ENCODE assay signal across 8 mouse cellular contexts in genomic region chr6:36819784-36820050, GRCm38 (mm10). TPM values are rescaled to one million over a fixed set of nuclear protein-coding genes. Genes with fewer than 3 reads are reported as not detected.
DNase-seq lines count a peak whose midpoint lies in the region; ATAC-seq lines count a peak whose summit lies in the region.

No protein-coding gene starts in this region.

- H3K27ac ChIP-seq in embryonic facial prominence, embryonic 12.5 days: peak overlapping the region; percentile 85
- no peak overlapping the region for H3K27ac ChIP-seq in embryonic facial prominence, embryonic 10.5 days (replicated peaks)
- peak overlapping the region; percentile 75 for H3K27ac ChIP-seq in kidney, embryonic 16.5 days (ENCODE audit: low read length)
- peak overlapping the region; percentile 41 for H3K27ac ChIP-seq in forebrain, embryonic 16.5 days (ENCODE audit: low read length)
- H3K27ac ChIP-seq in neural tube, embryonic 14.5 days (ENCODE audit: low read depth, low read length): peak overlapping the region; percentile 35

- H3K27me3 ChIP-seq in embryonic facial prominence, embryonic 12.5 days: no peaks in the 10 kb centered on the region
- H3K27me3 ChIP-seq in embryonic facial prominence, embryonic 10.5 days (replicated peaks; ENCODE audit: low read depth, poor library complexity, severe bottlenecking): no peaks in the 10 kb centered on the region
- H3K27me3 ChIP-seq in kidney, embryonic 16.5 days (ENCODE audit: insufficient read depth, low read length): no peaks in the 10 kb centered on the region
- no peaks in the 10 kb centered on the region for H3K27me3 ChIP-seq in forebrain, embryonic 16.5 days (replicated peaks; ENCODE audit: control insufficient read depth, insufficient read depth, low read length)
- no peaks in the 10 kb centered on the region for H3K27me3 ChIP-seq in neural tube, embryonic 14.5 days (ENCODE audit: control insufficient read depth, insufficient read depth, low read length)

- no peak for ATAC-seq in embryonic facial prominence, embryonic 12.5 days (ENCODE audit: insufficient number of reproducible peaks, insufficient read depth, low FRiP score, low TSS enrichment)
- ATAC-seq in kidney, embryonic 16.5 days (ENCODE audit: low FRiP score, low TSS enrichment): no peak
- ATAC-seq in forebrain, embryonic 16.5 days: no peak
- peak; percentile 42; the same call in 1 of the 2 replicates for ATAC-seq in neural tube, embryonic 14.5 days (ENCODE audit: low read depth)

- H3K9me3 ChIP-seq in embryonic facial prominence, embryonic 12.5 days: no peaks in the 10 kb centered on the region
- H3K9me3 ChIP-seq in embryonic facial prominence, embryonic 10.5 days: no peaks in the 10 kb centered on the region
- H3K9me3 ChIP-seq in kidney, embryonic 16.5 days (ENCODE audit: low read length): no peaks in the 10 kb centered on the region
- H3K9me3 ChIP-seq in forebrain, embryonic 16.5 days (ENCODE audit: control insufficient read depth, low read length): no peaks in the 10 kb centered on the region
- no peaks in the 10 kb centered on the region for H3K9me3 ChIP-seq in neural tube, embryonic 14.5 days (ENCODE audit: control insufficient read depth, low read length)

- H3K9ac ChIP-seq in embryonic facial prominence, embryonic 12.5 days: no peak overlapping the region
- no peak overlapping the region for H3K9ac ChIP-seq in kidney, embryonic 16.5 days (replicated peaks; ENCODE audit: low read length)
- no peak overlapping the region for H3K9ac ChIP-seq in forebrain, embryonic 16.5 days (replicated peaks; ENCODE audit: low read depth, low read length)
- no peak overlapping the region for H3K9ac ChIP-seq in neural tube, embryonic 14.5 days (replicated peaks; ENCODE audit: low read depth, low read length)

- H3K4me1 ChIP-seq in embryonic facial prominence, embryonic 12.5 days: peaks cover 11% of the 10 kb centered on the region; the same call in 1 of the 2 replicates
- peaks cover 11% of the 10 kb centered on the region for H3K4me1 ChIP-seq in embryonic facial prominence, embryonic 10.5 days
- H3K4me1 ChIP-seq in kidney, embryonic 16.5 days (ENCODE audit: insufficient read depth, low read length): peaks cover 8% of the 10 kb centered on the region; the same call in 1 of the 2 replicates
- peaks cover 25% of the 10 kb centered on the region for H3K4me1 ChIP-seq in forebrain, embryonic 16.5 days (replicated peaks; ENCODE audit: control insufficient read depth, insufficient read depth, low read length)
- H3K4me1 ChIP-seq in neural tube, embryonic 14.5 days (ENCODE audit: control insufficient read depth, insufficient read depth, low read length): 0 out of 2 replicates have a peak, but pooled peaks cover 3% of the 10 kb centered on the region

- no peak overlapping the region for H3K4me3 ChIP-seq in embryonic facial prominence, embryonic 12.5 days
- H3K4me3 ChIP-seq in embryonic facial prominence, embryonic 10.5 days: no peak overlapping the region
- H3K4me3 ChIP-seq in kidney, embryonic 16.5 days (ENCODE audit: low read length): no peak overlapping the region
- H3K4me3 ChIP-seq in forebrain, embryonic 16.5 days (replicated peaks; ENCODE audit: low read length): no peak overlapping the region
- H3K4me3 ChIP-seq in neural tube, embryonic 14.5 days (ENCODE audit: low read depth, low read length): no peak overlapping the region

- no peak overlapping the region for H3K4me2 ChIP-seq in embryonic facial prominence, embryonic 12.5 days (replicated peaks)
- no peak overlapping the region for H3K4me2 ChIP-seq in kidney, embryonic 16.5 days (replicated peaks; ENCODE audit: low read depth, low read length)
- H3K4me2 ChIP-seq in forebrain, embryonic 16.5 days (ENCODE audit: low read length): peak overlapping the region; percentile 13; the same call in 1 of the 2 replicates
- no peak overlapping the region for H3K4me2 ChIP-seq in neural tube, embryonic 14.5 days (ENCODE audit: low read depth, low read length)

- DNase-seq in embryonic facial prominence, embryonic 10.5 days (ENCODE audit: low spot score): no peak
- DNase-seq in kidney, postnatal 4 days: no peak
- no peak for DNase-seq in cerebellum, postnatal 14 days
- DNase-seq in adrenal gland, postnatal 10 days: no peak

- no peaks in the 10 kb centered on the region for H3K36me3 ChIP-seq in embryonic facial prominence, embryonic 12.5 days
- H3K36me3 ChIP-seq in embryonic facial prominence, embryonic 10.5 days (replicated peaks): no peaks in the 10 kb centered on the region
- H3K36me3 ChIP-seq in kidney, embryonic 16.5 days (ENCODE audit: insufficient read depth, low read length): no peaks in the 10 kb centered on the region
- H3K36me3 ChIP-seq in forebrain, embryonic 16.5 days (ENCODE audit: control insufficient read depth, insufficient read depth): no peaks in the 10 kb centered on the region
- H3K36me3 ChIP-seq in neural tube, embryonic 14.5 days (ENCODE audit: control insufficient read depth, insufficient read depth, low read length): no peaks in the 10 kb centered on the region

RNA-seq across cellular contexts. Expression of gene Ptn, which starts 9.7 kb away (rescaled TPM):
- 678 and 730 TPM in 2 replicates for polyA plus RNA-seq in embryonic facial prominence, embryonic 12.5 days (2016; fragmentation: Nextera tagmentation; extraction: Ambion mirVana)
- 225 and 262 TPM in 2 replicates for polyA plus RNA-seq in embryonic facial prominence, embryonic 10.5 days (2016; fragmentation: Nextera tagmentation; extraction: Ambion mirVana)
- 338 and 342 TPM in 2 replicates for polyA plus RNA-seq in kidney, embryonic 16.5 days (2015; fragmentation: Nextera tagmentation; extraction: Ambion mirVana)
- polyA plus RNA-seq in forebrain, embryonic 16.5 days (2015; fragmentation: Nextera tagmentation; extraction: Ambion mirVana): 472 and 585 TPM in 2 replicates
- polyA plus RNA-seq in neural tube, embryonic 14.5 days (2014; fragmentation: Nextera tagmentation; extraction: Ambion mirVana): 674 and 756 TPM in 2 replicates
- 10 to 100 TPM; 59.9 to 65.6 TPM for total RNA-seq in adrenal gland, postnatal 10 days (2021)
